Mouse (Mus musculus) bone marrow, adult 2 months (tissue): ENCODE measurements around the gene Sox13.

Experiments
- CTCF ChIP-seq: fragments of 200-500 bp; IDR thresholded peaks from 2 replicates; pipeline ENCODE4 v1.5.1; 2011; ENCODE audit warnings: low read length, control low read depth; ENCODE audit not compliant: control insufficient read depth, insufficient read depth
- POLR2A ChIP-seq: fragments of 200-500 bp; IDR thresholded peaks from 2 replicates; pipeline ENCODE4 v1.6.1; 2011; ENCODE audit warnings: low read depth, mild to moderate bottlenecking, control low read depth, low read length, borderline replicate concordance; ENCODE audit not compliant: control insufficient read depth

DNA sequence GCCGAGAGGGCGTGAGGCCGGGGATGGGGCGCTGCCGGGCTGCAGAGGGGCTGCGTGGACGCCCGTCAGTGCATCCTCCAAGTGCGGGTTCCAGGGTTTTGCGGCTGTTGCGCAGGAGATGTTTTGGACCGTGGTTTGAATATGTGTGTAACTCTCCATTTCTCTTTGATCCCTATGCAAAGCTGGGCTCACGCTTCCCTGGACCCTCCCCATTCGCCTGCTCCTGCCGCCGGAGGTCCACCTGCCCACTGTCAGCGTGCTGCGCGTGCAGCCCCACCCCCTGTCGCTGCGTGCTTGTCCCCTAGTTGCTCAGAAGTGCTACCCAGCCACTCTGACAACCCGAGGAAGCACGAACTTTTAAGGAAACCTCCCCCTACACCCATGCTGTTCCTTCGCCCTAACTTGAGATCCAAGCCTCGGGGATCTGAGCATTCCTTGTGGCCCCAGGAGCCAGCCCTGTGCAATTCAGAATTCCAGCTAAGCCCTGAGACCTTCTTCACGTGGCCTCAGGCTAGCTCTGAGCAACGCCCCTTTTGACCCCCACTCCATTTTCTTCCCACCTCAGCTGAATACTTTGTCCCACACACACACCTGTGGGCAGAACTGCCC lies 60.1 kb downstream of the Sox13 start:
- TF ChIP-seq CTCF (no peak), POLR2A (no peak)
